Mouse (Mus musculus) brain, embryonic 14.5 days (tissue): ENCODE measurements at regions not wholly inside any gene's neighbourhood (a gene's known extent, or its start where the extent isn't known, plus 50 kb on each side); places are given as distances from the start of the nearest gene placed in this dataset.

ENCODE experiments used
- DNase-seq: peaks from one replicate; pipeline ENCODE4 v3.0.0-alpha.2; 2011; ENCODE audit warnings: low read depth
- CTCF ChIP-seq: fragments of 200-500 bp; IDR thresholded peaks from 2 replicates; pipeline ENCODE4 v1.5.1; 2012; ENCODE audit warnings: inconsistent platforms, mild to moderate bottlenecking, moderate library complexity, borderline replicate concordance; ENCODE audit not compliant: insufficient read depth, insufficient read length; ENCODE audit errors: extremely low read depth
- POLR2A ChIP-seq: fragments of 200-500 bp; IDR thresholded peaks from 2 replicates; pipeline ENCODE4 v1.6.1; 2012; ENCODE audit warnings: mild to moderate bottlenecking, inconsistent platforms, borderline replicate concordance; ENCODE audit not compliant: poor library complexity, insufficient read depth, insufficient read length, severe bottlenecking; ENCODE audit errors: extremely low read depth

DNA sequence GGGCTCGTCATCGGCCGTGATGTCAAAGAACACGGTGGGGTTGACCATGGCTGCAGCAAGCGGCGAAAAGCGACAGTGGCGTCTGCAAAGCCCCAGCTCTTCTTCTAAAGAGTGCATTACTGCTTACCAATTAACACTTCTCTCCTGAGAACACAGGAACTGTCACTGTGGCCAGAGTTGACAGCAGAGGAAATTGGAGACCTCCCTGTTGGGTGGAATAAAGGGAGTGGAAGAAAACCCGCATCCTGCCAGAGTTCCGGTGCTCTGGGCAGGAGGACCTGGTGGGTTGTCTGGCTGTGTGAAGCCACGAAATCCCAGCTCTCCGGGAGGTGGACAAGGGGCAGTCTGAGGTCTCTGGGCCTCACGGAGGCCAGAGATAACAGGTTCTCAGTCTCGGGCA lies 63.4 kb downstream of the Rbm43 start:
- no peak for TF ChIP-seq CTCF
- no peak for TF ChIP-seq POLR2A
- no peak for DNase-seq
